Mouse (Mus musculus) heart, embryonic 14.5 days (tissue): ENCODE data around the gene Tpi1. TPM values are rescaled to one million over a fixed set of nuclear protein-coding genes. Genes with fewer than 3 reads are reported as not detected.

Source experiments
- ATAC-seq: fragments of 200-750 bp; cut with Nextera tagmentation; 2 replicates; pipeline ENCODE4 v1.8.0; 2017; ENCODE audit warnings: low read depth, moderate TSS enrichment; ENCODE audit not compliant: insufficient number of reproducible peaks, insufficient read depth, low FRiP score
- H3K27ac ChIP-seq, 2 experiments: fragments of 200-500 bp in 1 of 2; fragments of 300-500 bp in 1 of 2; sonication (generic) in 1 of 2; replicated peaks in 1 of 2; 2 replicates each; pipeline ENCODE4 v1.5.1; 2012 to 2014; ENCODE audit warnings: low read depth in 2 of 2, low read length in 2 of 2, control low read depth in 1 of 2, mild to moderate bottlenecking in 1 of 2, mixed read lengths in 1 of 2; ENCODE audit not compliant: control insufficient read depth in 1 of 2, insufficient read depth in 1 of 2
- H3K27me3 ChIP-seq: fragments of 300-500 bp; sonication (generic); 2 replicates; pipeline ENCODE4 v1.6.1; 2014; ENCODE audit warnings: mild to moderate bottlenecking, low read length, control low read depth; ENCODE audit not compliant: control insufficient read depth, insufficient read depth
- H3K36me3 ChIP-seq: fragments of 300-500 bp; sonication (generic); 2 replicates; pipeline ENCODE4 v1.6.1; 2014; ENCODE audit warnings: mild to moderate bottlenecking, control low read depth, low read length, mixed read lengths; ENCODE audit not compliant: control insufficient read depth, insufficient read depth
- H3K4me1 ChIP-seq, 2 experiments: fragments of 200-500 bp in 1 of 2; fragments of 300-500 bp in 1 of 2; sonication (generic) in 1 of 2; 2 replicates each; pipeline ENCODE4 v1.6.1; 2012 to 2014; ENCODE audit warnings: low read length in 2 of 2, control low read depth in 1 of 2, mixed read lengths in 1 of 2; ENCODE audit not compliant: control insufficient read depth in 2 of 2, insufficient read depth in 2 of 2
- H3K4me2 ChIP-seq: fragments of 300-500 bp; sonication (generic); 2 replicates; pipeline ENCODE4 v1.6.1; 2014; ENCODE audit warnings: mild to moderate bottlenecking, low read length
- H3K4me3 ChIP-seq, 2 experiments: fragments of 200-500 bp in 1 of 2; fragments of 300-500 bp in 1 of 2; sonication (generic) in 1 of 2; 2 replicates each; pipeline ENCODE4 v1.5.1; 2012 to 2014; ENCODE audit warnings: low read length in 2 of 2, mild to moderate bottlenecking in 2 of 2, control low read depth in 1 of 2, low read depth in 1 of 2, moderate library complexity in 1 of 2; ENCODE audit not compliant: control insufficient read depth in 1 of 2, insufficient read depth in 1 of 2
- H3K9ac ChIP-seq: fragments of 300-500 bp; sonication (generic); 2 replicates; pipeline ENCODE4 v1.6.1; 2014; ENCODE audit warnings: mild to moderate bottlenecking, low read length
- H3K9me3 ChIP-seq: fragments of 300-500 bp; sonication (generic); 2 replicates; pipeline ENCODE4 v1.6.1; 2016; ENCODE audit warnings: low read length, control low read depth; ENCODE audit not compliant: control insufficient read depth
- WGBS: fragments of 180-500 bp; shearing (Covaris S2); extraction: QIAGEN DNeasy Blood & Tissue Kit; methylation state at CpG from one replicate; pipeline ENCODE4 v1.1.7; 2014; 5-methylcytosine and 5-hydroxymethylcytosine counted together
- polyA plus RNA-seq: library from polyadenylated mRNA; unstranded; fragments of >200 nt; fragmentation: Nextera tagmentation; extraction: Ambion mirVana; gene quantifications from 2 replicates; pipeline ENCODE4 v1.2.1, GENCODE M21; 2014

The Tpi1 gene
- polyA plus RNA-seq, 1 experiment from 2014 or later: 1,545 TPM

DNA sequence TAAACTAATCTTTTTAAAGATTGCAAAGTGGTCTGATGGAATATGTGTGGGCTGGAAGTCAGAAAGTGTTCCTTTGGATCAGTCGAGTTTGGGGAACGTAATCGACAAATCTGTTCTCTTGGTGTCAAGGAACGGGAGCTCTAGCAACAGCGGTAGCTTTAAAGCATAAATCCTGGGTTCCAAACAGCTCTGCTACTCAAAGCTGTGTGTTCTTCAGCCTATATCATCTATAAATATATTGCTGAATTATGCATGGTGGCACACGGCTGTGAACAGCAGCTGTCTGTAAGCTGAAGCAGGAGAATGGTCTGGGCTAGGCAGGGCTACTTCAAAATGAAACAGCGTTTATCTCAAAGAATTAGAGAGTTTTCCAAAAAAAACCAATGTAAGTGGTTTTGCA lies 33.2 kb downstream of the Tpi1 start:
- WGBS: 92% methylated on average over 7 of the region's 7 CpGs
- Histone ChIP-seq H3K36me3 (no peaks in the 10 kb centered on the region), H3K27ac (no peak overlapping the region), H3K4me2 (no peak overlapping the region), H3K9ac (no peak overlapping the region), H3K4me3 (no peak overlapping the region), H3K27me3 (peaks cover 21% of the 10 kb centered on the region), H3K4me1 (peaks cover 7 to 13% of the 10 kb centered on the region in 2 experiments; a peak in 3 of 4 replicates), H3K9me3 (no peaks in the 10 kb centered on the region)
- no peak for ATAC-seq

DNA sequence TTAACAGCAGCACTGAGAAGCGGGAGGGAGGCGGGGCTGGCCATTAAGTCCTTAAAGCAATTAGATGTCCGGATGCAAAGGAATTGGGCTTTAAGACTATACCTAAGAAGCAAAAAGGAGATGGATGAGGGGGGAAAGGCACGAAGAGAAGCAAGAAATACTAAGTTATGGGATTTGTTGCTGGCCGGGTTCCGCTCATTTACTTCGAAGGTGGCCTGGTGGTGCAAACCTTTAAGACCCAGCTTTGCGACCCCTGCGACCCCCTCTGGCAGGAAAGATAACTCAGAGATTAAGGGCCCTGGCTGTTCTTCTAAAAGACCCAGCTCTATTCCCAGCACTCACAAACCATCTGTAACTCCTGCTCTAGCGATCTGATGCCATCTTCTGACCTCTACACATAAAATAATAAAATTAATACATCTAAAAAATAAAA lies 34.1 kb downstream of the Tpi1 start:
- Histone ChIP-seq H3K9me3 (no peaks in the 10 kb centered on the region), H3K36me3 (no peaks in the 10 kb centered on the region), H3K4me1 (peaks cover 7 to 13% of the 10 kb centered on the region in 2 experiments; a peak in 3 of 4 replicates), H3K4me3 (peak overlapping the region; percentile 43 to 44), H3K9ac (peak overlapping the region; percentile 68), H3K4me2 (peak overlapping the region; percentile 77), H3K27ac (no peak overlapping the region), H3K27me3 (peaks cover 21% of the 10 kb centered on the region)
- WGBS: 7% methylated on average over 10 of the region's 10 CpGs
- ATAC-seq: no peak

DNA sequence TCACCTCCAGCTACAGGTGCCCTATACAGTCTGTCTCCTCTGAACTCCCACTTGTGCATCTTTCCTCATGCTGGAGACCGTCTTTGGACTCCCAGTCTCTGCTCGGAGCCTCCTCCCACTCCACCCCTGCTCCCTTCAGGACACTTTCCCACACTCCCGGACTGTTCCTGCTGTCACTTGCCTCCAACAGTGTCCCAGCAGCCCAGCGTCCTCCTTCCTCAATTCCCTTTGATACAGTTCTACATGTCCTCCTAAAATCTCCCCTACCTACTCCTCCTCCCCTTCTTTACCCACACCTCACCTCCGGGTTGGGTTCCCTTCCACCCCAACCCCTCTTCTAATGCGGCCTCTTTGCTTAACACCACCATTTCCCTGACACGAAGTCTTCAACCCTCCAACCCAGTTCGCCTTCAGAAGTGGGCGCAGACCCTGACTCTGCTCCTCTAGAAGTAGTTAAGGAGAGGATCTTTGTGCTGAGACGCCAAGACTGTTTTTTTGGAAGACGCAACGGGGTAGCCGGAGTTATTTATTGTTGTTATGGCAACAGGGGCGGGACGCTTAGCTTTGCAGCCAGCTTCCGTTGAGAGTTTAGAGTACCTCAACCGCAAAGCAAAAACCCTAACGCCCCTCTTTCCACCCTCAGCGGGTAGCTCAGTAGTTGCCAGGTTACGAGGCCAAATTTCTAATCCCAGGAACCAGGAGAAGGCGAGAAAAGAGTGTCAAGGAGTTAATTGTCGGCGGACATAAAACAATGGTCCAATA lies 34.7 kb downstream of the Tpi1 start, which contains the start of gene Lrrc23:
Lrrc23 (minus strand) TSS at position 506 of the 762 bp plus-strand sequence.
- ATAC-seq: no peak
- no peaks in the 10 kb centered on the region for H3K9me3 ChIP-seq
- H3K27me3 ChIP-seq: peaks cover 21% of the 10 kb centered on the region
- peaks cover 7 to 13% of the 10 kb centered on the region in 2 experiments; a peak in 3 of 4 replicates for H3K4me1 ChIP-seq
- no peak within 1 kb of the TSS for H3K27ac ChIP-seq
- H3K9ac ChIP-seq: peak within 1 kb of the TSS; percentile 68
- peak within 1 kb of the TSS; percentile 77 for H3K4me2 ChIP-seq
- H3K36me3 ChIP-seq: no peaks in the 10 kb centered on the region
- WGBS: 3% methylated on average over 23 of the region's 23 CpGs
- H3K4me3 ChIP-seq: peak within 1 kb of the TSS; percentile 43 to 44

DNA sequence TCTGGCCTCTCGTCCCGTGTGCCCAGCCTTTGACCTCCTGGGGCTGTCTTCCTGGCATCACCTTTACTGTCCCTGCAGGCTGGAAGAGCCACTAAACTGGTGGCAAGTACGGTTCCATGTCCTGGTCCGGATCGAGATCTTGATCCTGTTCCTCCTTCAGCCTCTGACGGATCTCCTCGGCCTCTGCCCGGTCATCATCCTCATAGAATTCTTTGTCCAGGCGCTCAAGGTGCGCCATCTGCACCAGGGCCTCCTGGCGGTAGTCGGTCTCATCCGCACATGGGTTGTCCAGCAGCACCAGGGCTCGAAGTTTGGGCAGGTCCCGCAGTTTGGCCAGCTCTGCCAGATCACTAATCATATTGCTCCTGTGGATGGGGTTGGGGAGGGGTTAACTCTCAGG lies 43.6 kb downstream of the Tpi1 start:
- Histone ChIP-seq H3K36me3 (no peaks in the 10 kb centered on the region), H3K4me3 (no peak overlapping the region), H3K27me3 (peaks cover 4% of the 10 kb centered on the region; the same call in 1 of the 2 replicates), H3K4me1 (peaks cover 21 to 24% of the 10 kb centered on the region in 2 experiments), H3K27ac (no peak overlapping the region), H3K9me3 (no peaks in the 10 kb centered on the region), H3K9ac (no peak overlapping the region), H3K4me2 (no peak overlapping the region)
- WGBS: 75% methylated on average over 15 of the region's 15 CpGs
- no peak for ATAC-seq

DNA sequence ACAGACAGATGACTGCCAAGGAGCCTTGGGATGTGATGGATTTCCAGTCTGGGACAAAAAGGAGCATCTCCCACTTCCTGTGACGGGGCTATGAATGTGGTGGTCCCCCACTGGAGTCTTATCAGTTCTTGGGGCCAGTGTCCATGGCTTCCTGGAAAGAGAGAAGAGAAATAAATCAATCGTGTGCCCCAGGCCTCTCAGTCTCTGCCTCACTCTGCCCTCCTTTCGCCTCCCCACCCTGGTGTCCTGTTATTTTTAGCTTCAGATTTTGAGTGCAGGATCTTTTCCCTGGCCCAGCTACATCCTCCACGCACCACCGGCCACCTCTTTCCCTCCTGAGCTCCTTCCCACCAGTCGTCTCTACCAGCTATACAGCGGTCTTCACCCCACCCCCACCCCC lies 44.1 kb downstream of the Tpi1 start:
- Histone ChIP-seq H3K4me3 (peak overlapping the region; percentile 55 to 58; a peak in 3 of 4 replicates), H3K27me3 (peaks cover 4% of the 10 kb centered on the region; the same call in 1 of the 2 replicates), H3K4me1 (peaks cover 21 to 24% of the 10 kb centered on the region in 2 experiments), H3K27ac (peak overlapping the region in 1 of 2 experiments; percentile 9; a peak in 1 of 4 replicates), H3K36me3 (no peaks in the 10 kb centered on the region), H3K9ac (peak overlapping the region; percentile 71), H3K4me2 (peak overlapping the region; percentile 91), H3K9me3 (no peaks in the 10 kb centered on the region)
- ATAC-seq: no peak
- WGBS: 19% methylated on average over 7 of the region's 7 CpGs

DNA sequence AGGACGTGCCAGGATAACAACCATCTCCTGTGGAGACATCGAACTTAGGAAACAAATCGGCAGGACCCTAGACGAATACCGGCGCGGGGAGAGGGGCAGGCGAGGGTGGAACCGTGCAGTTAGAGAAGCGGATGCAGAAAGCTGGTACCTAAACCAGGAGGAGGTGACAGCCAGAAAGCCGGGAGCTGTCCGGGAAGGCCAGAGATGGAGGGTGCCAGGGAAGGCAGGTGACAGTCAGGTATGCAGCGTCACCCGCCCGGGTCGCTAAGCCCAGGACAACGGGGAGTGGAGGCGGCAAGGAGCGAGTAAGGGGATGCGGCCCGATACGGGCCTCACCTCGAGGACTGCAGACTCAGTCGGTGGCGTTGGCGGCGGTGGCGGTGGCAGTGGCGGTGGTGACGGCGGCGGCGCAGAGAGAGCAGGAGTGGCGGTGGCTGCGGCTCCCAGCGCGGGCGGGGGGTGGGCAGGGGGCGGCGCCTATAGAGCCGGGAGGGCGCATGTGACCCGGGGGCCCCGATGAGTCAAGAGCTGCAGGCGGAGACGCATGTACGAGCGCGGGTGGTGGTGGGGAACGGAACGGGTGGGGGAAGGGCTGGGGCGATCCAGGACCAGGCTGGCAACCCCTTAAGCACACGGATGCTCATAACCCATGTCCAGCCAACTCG lies 44.9 kb downstream of the Tpi1 start, which contains the start of gene Eno2:
Eno2 (minus strand) TSS at position 573 of the 665 bp plus-strand sequence.
- under 1% methylated on average over 54 of the region's 54 CpGs for WGBS
- Histone ChIP-seq H3K36me3 (no peaks in the 10 kb centered on the region), H3K27ac (peak within 1 kb of the TSS in 1 of 2 experiments; percentile 9; a peak in 1 of 4 replicates), H3K4me1 (peaks cover 21 to 24% of the 10 kb centered on the region in 2 experiments), H3K9ac (peak within 1 kb of the TSS; percentile 71), H3K9me3 (no peaks in the 10 kb centered on the region), H3K4me2 (peak within 1 kb of the TSS; percentile 91), H3K4me3 (peak within 1 kb of the TSS; percentile 55 to 58), H3K27me3 (peaks cover 4% of the 10 kb centered on the region; the same call in 1 of the 2 replicates)
- peak; percentile 71 for ATAC-seq

DNA sequence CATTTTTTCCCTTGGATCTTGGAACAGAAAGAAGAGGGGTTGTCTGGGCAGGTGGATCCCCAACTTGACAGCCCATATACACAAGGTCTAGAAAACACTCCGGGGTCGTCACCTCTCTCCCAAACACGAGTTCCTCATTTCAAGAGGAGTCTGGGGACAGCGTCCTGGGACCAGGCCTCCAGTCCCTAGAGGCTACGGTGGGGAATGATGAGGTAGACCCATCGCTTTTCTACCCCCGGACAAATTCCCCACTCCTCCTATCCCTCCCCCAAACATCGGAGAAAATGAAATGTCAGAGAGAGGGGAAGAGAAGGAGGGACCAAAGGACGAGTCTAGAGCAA lies 45.4 kb downstream of the Tpi1 start:
- Histone ChIP-seq H3K4me2 (peak overlapping the region; percentile 91), H3K27me3 (peaks cover 4% of the 10 kb centered on the region; the same call in 1 of the 2 replicates), H3K9me3 (no peaks in the 10 kb centered on the region), H3K4me1 (peaks cover 21 to 24% of the 10 kb centered on the region in 2 experiments), H3K36me3 (no peaks in the 10 kb centered on the region), H3K4me3 (peak overlapping the region; percentile 55 to 58), H3K27ac (no peak overlapping the region), H3K9ac (peak overlapping the region; percentile 71)
- WGBS: 9% methylated on average over 9 of the region's 9 CpGs
- ATAC-seq: no peak
